Mouse (Mus musculus) hindbrain, embryonic 11.5 days (tissue): ENCODE measurements around the gene Cfhr1. TPM values are rescaled to one million over a fixed set of nuclear protein-coding genes. Genes with fewer than 3 reads are reported as not detected.

ENCODE experiments used
- ATAC-seq: fragments of 200-750 bp; cut with Nextera tagmentation; 2 replicates; pipeline ENCODE4 v1.8.0; 2017; ENCODE audit warnings: mild to moderate bottlenecking, moderate TSS enrichment, moderate library complexity; ENCODE audit not compliant: low FRiP score
- DNase-seq: peaks from one replicate; pipeline ENCODE4 v3.0.0-alpha.2; 2015; ENCODE audit warnings: low spot score
- H3K27ac ChIP-seq: fragments of 300-500 bp; sonication (generic); 2 replicates; pipeline ENCODE4 v1.5.1; 2014; ENCODE audit warnings: mild to moderate bottlenecking, low read depth, low read length
- H3K27me3 ChIP-seq: fragments of 300-500 bp; sonication (generic); 2 replicates; pipeline ENCODE4 v1.6.1; 2014; ENCODE audit warnings: mild to moderate bottlenecking, low read length, moderate library complexity, mixed read lengths; ENCODE audit not compliant: control insufficient read depth, insufficient read depth
- H3K36me3 ChIP-seq: fragments of 300-500 bp; sonication (generic); 2 replicates; pipeline ENCODE4 v1.6.1; 2014; ENCODE audit warnings: mild to moderate bottlenecking, low read length, moderate library complexity, mixed read lengths; ENCODE audit not compliant: control insufficient read depth, insufficient read depth
- H3K4me1 ChIP-seq: fragments of 300-500 bp; sonication (generic); replicated peaks from 2 replicates; pipeline ENCODE4 v1.6.1; 2014; ENCODE audit warnings: low read length, mixed read lengths; ENCODE audit not compliant: control insufficient read depth, insufficient read depth
- H3K4me2 ChIP-seq: fragments of 300-500 bp; sonication (generic); replicated peaks from 2 replicates; pipeline ENCODE4 v1.6.1; 2014; ENCODE audit warnings: mild to moderate bottlenecking, low read depth, low read length
- H3K4me3 ChIP-seq: fragments of 300-500 bp; sonication (generic); 2 replicates; pipeline ENCODE4 v1.5.1; 2014; ENCODE audit warnings: low read depth, low read length
- H3K9ac ChIP-seq: fragments of 300-500 bp; sonication (generic); 2 replicates; pipeline ENCODE4 v1.6.1; 2014; ENCODE audit warnings: low read depth, low read length
- H3K9me3 ChIP-seq: fragments of 300-500 bp; sonication (generic); 2 replicates; pipeline ENCODE4 v1.6.1; 2016; ENCODE audit warnings: low read length; ENCODE audit not compliant: control insufficient read depth
- WGBS: fragments of 180-500 bp; shearing (Covaris S2); extraction: QIAGEN DNeasy Blood & Tissue Kit; methylation state at CpG from one replicate; pipeline ENCODE4 v1.1.7; 2014; 5-methylcytosine and 5-hydroxymethylcytosine counted together
- polyA plus RNA-seq: library from polyadenylated mRNA; unstranded; fragments of >200 nt; fragmentation: Nextera tagmentation; extraction: Ambion mirVana; gene quantifications from 2 replicates; pipeline ENCODE4 v1.2.1, GENCODE M21; 2014

The Cfhr1 gene
- polyA plus RNA-seq = not detected in 2 replicates

- DNase-seq (no peak), ATAC-seq (no peak)
- Histone ChIP-seq H3K36me3 (no peaks in the 10 kb centered on the region), H3K4me3 (no peak within 1 kb of the TSS), H3K9me3 (no peaks in the 10 kb centered on the region), H3K27ac (no peak within 1 kb of the TSS), H3K27me3 (no peaks in the 10 kb centered on the region), H3K4me2 (no peak within 1 kb of the TSS), H3K4me1 (no peaks in the 10 kb centered on the region), H3K9ac (no peak within 1 kb of the TSS)
- 71% methylated on average over 1 of the region's 1 CpGs for WGBS
Observed at GRCm38 (mm10) chr1:139560024-139560423, at the start of gene Cfhr1. TSS of gene Cfhr1 (minus strand) at chr1:139560272.

- H3K27ac ChIP-seq = no peak overlapping the region
- DNase-seq (no peak), ATAC-seq (no peak)
- H3K9me3 ChIP-seq = no peaks in the 10 kb centered on the region
- WGBS = 89% methylated on average over 1 of the region's 1 CpGs
- no peaks in the 10 kb centered on the region for H3K4me1 ChIP-seq
- no peaks in the 10 kb centered on the region for H3K27me3 ChIP-seq
- H3K36me3 ChIP-seq = no peaks in the 10 kb centered on the region
- no peak overlapping the region for H3K9ac ChIP-seq
- no peak overlapping the region for H3K4me2 ChIP-seq
- no peak overlapping the region for H3K4me3 ChIP-seq
Observed at GRCm38 (mm10) chr1:139551311-139551710, 8.8 kb downstream of the Cfhr1 start.

GRCm38 (mm10) chr1:139548536-139548935 is 11.5 kb downstream of the Cfhr1 start:
- no peak overlapping the region for H3K4me2 ChIP-seq
- no peak overlapping the region for H3K27ac ChIP-seq
- H3K27me3 ChIP-seq = no peaks in the 10 kb centered on the region
- DNase-seq (no peak), ATAC-seq (no peak)
- no peak overlapping the region for H3K4me3 ChIP-seq
- 83% methylated on average over 1 of the region's 1 CpGs for WGBS
- no peaks in the 10 kb centered on the region for H3K4me1 ChIP-seq
- H3K9ac ChIP-seq = no peak overlapping the region
- H3K9me3 ChIP-seq = no peaks in the 10 kb centered on the region
- no peaks in the 10 kb centered on the region for H3K36me3 ChIP-seq

GRCm38 (mm10) chr1:139514556-139514955 is 45.5 kb downstream of the Cfhr1 start:
- Histone ChIP-seq H3K9me3 (no peaks in the 10 kb centered on the region), H3K4me1 (no peaks in the 10 kb centered on the region), H3K27me3 (no peaks in the 10 kb centered on the region), H3K4me3 (no peak overlapping the region), H3K9ac (no peak overlapping the region), H3K36me3 (no peaks in the 10 kb centered on the region), H3K27ac (no peak overlapping the region), H3K4me2 (no peak overlapping the region)
- WGBS = 90% methylated on average over 12 of the region's 12 CpGs
- ATAC-seq = no peak
- no peak for DNase-seq

- Histone ChIP-seq H3K36me3 (no peaks in the 10 kb centered on the region), H3K9ac (no peak within 1 kb of the TSS), H3K4me3 (no peak within 1 kb of the TSS), H3K27ac (no peak within 1 kb of the TSS), H3K9me3 (no peaks in the 10 kb centered on the region), H3K4me2 (no peak within 1 kb of the TSS), H3K4me1 (no peaks in the 10 kb centered on the region), H3K27me3 (no peaks in the 10 kb centered on the region)
- 92% methylated on average over 3 of the region's 3 CpGs for WGBS
- DNase-seq (no peak), ATAC-seq (no peak)
Observed at GRCm38 (mm10) chr1:139501258-139501752, 58.8 kb downstream of the Cfhr1 start, which contains the start of gene F13b. TSS of gene F13b (plus strand) at chr1:139501702.

GRCm38 (mm10) chr1:139499751-139500150 is 60.3 kb downstream of the Cfhr1 start:
- Histone ChIP-seq H3K4me1 (no peaks in the 10 kb centered on the region), H3K4me3 (no peak overlapping the region), H3K27ac (no peak overlapping the region), H3K4me2 (no peak overlapping the region), H3K9ac (no peak overlapping the region), H3K27me3 (no peaks in the 10 kb centered on the region), H3K9me3 (no peaks in the 10 kb centered on the region), H3K36me3 (no peaks in the 10 kb centered on the region)
- ATAC-seq (no peak), DNase-seq (no peak)

Other genes with a start within 250 kb of the Cfhr1 start
- gene Crb1, start 183.2 kb downstream of the Cfhr1 start, polyA plus RNA-seq = 1.8 and 3.0 TPM in 2 replicates
- gene Zbtb41, start 138.0 kb downstream of the Cfhr1 start, polyA plus RNA-seq = 16.5 and 20.2 TPM in 2 replicates
- gene Aspm, start 105.5 kb downstream of the Cfhr1 start, polyA plus RNA-seq = 25.5 and 31.5 TPM in 2 replicates
- gene F13b, start 58.6 kb downstream of the Cfhr1 start, polyA plus RNA-seq = not detected in 2 replicates
- not detected in 2 replicates for gene Gm4788, start 221.0 kb upstream of the Cfhr1 start, polyA plus RNA-seq